Mouse (Mus musculus) embryonic facial prominence, embryonic 14.5 days (tissue): ENCODE results near the gene Gpr161. TPM values are rescaled to one million over a fixed set of nuclear protein-coding genes. Genes with fewer than 3 reads are reported as not detected.
"Not testable (repeated sequence)": the region's sequence is repeated elsewhere in the genome, so short reads cannot be mapped to it uniquely, and the experiment has no call there.

Source experiments
- ATAC-seq: fragments of 200-750 bp; cut with Nextera tagmentation; 2 replicates; pipeline ENCODE4 v1.8.0; 2017; ENCODE audit warnings: low read depth, moderate number of reproducible peaks, moderate TSS enrichment
- DNase-seq: peaks from one replicate; pipeline ENCODE4 v3.0.0-alpha.2; 2015; ENCODE audit warnings: low spot score
- H3K27ac ChIP-seq: fragments of 300-500 bp; sonication (generic); replicated peaks from 2 replicates; pipeline ENCODE4 v1.5.1; 2014; ENCODE audit warnings: low read depth, mild to moderate bottlenecking, low read length, moderate library complexity
- H3K27me3 ChIP-seq: fragments of 300-500 bp; sonication (generic); replicated peaks from 2 replicates; pipeline ENCODE4 v1.6.1; 2014; ENCODE audit warnings: low read length; ENCODE audit not compliant: control insufficient read depth, insufficient read depth
- H3K36me3 ChIP-seq: fragments of 300-500 bp; sonication (generic); 2 replicates; pipeline ENCODE4 v1.6.1; 2014; ENCODE audit warnings: low read length, mixed read lengths; ENCODE audit not compliant: control insufficient read depth, insufficient read depth
- H3K4me1 ChIP-seq: fragments of 300-500 bp; sonication (generic); 2 replicates; pipeline ENCODE4 v1.6.1; 2014; ENCODE audit warnings: antibody characterized with exemption, low read length; ENCODE audit not compliant: control insufficient read depth, insufficient read depth
- H3K4me2 ChIP-seq: fragments of 300-500 bp; sonication (generic); 2 replicates; pipeline ENCODE4 v1.6.1; 2014; ENCODE audit warnings: low read depth, mild to moderate bottlenecking, low read length, moderate library complexity, mixed read lengths
- H3K4me3 ChIP-seq: fragments of 300-500 bp; sonication (generic); 2 replicates; pipeline ENCODE4 v1.5.1; 2014; ENCODE audit warnings: low read depth, mild to moderate bottlenecking, low read length
- H3K9ac ChIP-seq: fragments of 300-500 bp; sonication (generic); 2 replicates; pipeline ENCODE4 v1.6.1; 2014; ENCODE audit warnings: low read depth, mild to moderate bottlenecking, low read length, moderate library complexity, mixed read lengths
- H3K9me3 ChIP-seq: fragments of 300-500 bp; sonication (generic); 2 replicates; pipeline ENCODE4 v1.6.1; 2016; ENCODE audit warnings: low read length; ENCODE audit not compliant: control insufficient read depth
- WGBS: fragments of 180-500 bp; shearing (Covaris S2); extraction: QIAGEN DNeasy Blood & Tissue Kit; methylation state at CpG from one replicate; pipeline ENCODE4 v1.1.7; 2014; 5-methylcytosine and 5-hydroxymethylcytosine counted together
- polyA plus RNA-seq: library from polyadenylated mRNA; unstranded; fragments of >200 nt; fragmentation: Nextera tagmentation; extraction: Ambion mirVana; gene quantifications from 2 replicates; pipeline ENCODE4 v1.2.1, GENCODE M21; 2014

The Gpr161 gene
- polyA plus RNA-seq, 1 experiment from 2014 or later: 1.2 TPM

GRCm38 (mm10) chr1:165321891-165322290 is 26.3 kb downstream of the Gpr161 start:
- H3K4me2 ChIP-seq: no peak overlapping the region
- whole genome bisulfite sequencing: 79% methylated on average over 7 of the region's 7 CpGs
- no peaks in the 10 kb centered on the region for H3K27me3 ChIP-seq
- H3K27ac ChIP-seq: no peak overlapping the region
- ATAC-seq: no peak
- H3K9ac ChIP-seq: no peak overlapping the region
- no peak overlapping the region for H3K4me3 ChIP-seq
- H3K4me1 ChIP-seq: no peaks in the 10 kb centered on the region
- no peaks in the 10 kb centered on the region for H3K9me3 ChIP-seq
- peaks cover 34% of the 10 kb centered on the region for H3K36me3 ChIP-seq
- DNase-seq: no peak

- Histone ChIP-seq H3K36me3 (peaks cover 34% of the 10 kb centered on the region), H3K27me3 (no peaks in the 10 kb centered on the region), H3K4me1 (no peaks in the 10 kb centered on the region), H3K9me3 (no peaks in the 10 kb centered on the region), H3K9ac (no peak overlapping the region), H3K4me3 (no peak overlapping the region), H3K27ac (no peak overlapping the region), H3K4me2 (no peak overlapping the region)
- ATAC-seq (no peak), DNase-seq (no peak)
- WGBS: 81% methylated on average over 7 of the region's 7 CpGs
These were observed 27.3 kb downstream of the Gpr161 start for GRCm38 (mm10) chr1:165322934-165323333.

- Histone ChIP-seq H3K4me1 (no peaks in the 10 kb centered on the region), H3K9me3 (no peaks in the 10 kb centered on the region), H3K27ac (no peak overlapping the region), H3K9ac (no peak overlapping the region), H3K4me3 (no peak overlapping the region), H3K27me3 (no peaks in the 10 kb centered on the region), H3K36me3 (0 out of 2 replicates have a peak, but pooled peaks cover 8% of the 10 kb centered on the region), H3K4me2 (no peak overlapping the region)
- ATAC-seq (no peak), DNase-seq (no peak)
- WGBS: 50% methylated on average over 2 of the region's 2 CpGs
These were observed 31.8 kb downstream of the Gpr161 start for GRCm38 (mm10) chr1:165327370-165327769.

GRCm38 (mm10) chr1:165327831-165328230 is 32.2 kb downstream of the Gpr161 start:
- WGBS: 52% methylated on average over 5 of the region's 5 CpGs
- no peak overlapping the region for H3K4me2 ChIP-seq
- no peak for ATAC-seq
- H3K9ac ChIP-seq: no peak overlapping the region
- no peak overlapping the region for H3K4me3 ChIP-seq
- H3K9me3 ChIP-seq: no peaks in the 10 kb centered on the region
- H3K36me3 ChIP-seq: peaks cover 8% of the 10 kb centered on the region; the same call in 1 of the 2 replicates
- H3K27me3 ChIP-seq: no peaks in the 10 kb centered on the region
- no peak for DNase-seq
- H3K27ac ChIP-seq: no peak overlapping the region
- no peaks in the 10 kb centered on the region for H3K4me1 ChIP-seq

- ATAC-seq, H3K4me1 ChIP-seq, H3K27me3 ChIP-seq: not testable (repeated sequence)
These were observed 33.0 kb downstream of the Gpr161 start for GRCm38 (mm10) chr1:165328384-165329289.

GRCm38 (mm10) chr1:165330859-165331258 is 35.3 kb downstream of the Gpr161 start:
- Histone ChIP-seq H3K9ac (no peak overlapping the region), H3K27ac (no peak overlapping the region), H3K4me3 (no peak overlapping the region), H3K9me3 (no peaks in the 10 kb centered on the region), H3K4me2 (no peak overlapping the region), H3K4me1 (no peaks in the 10 kb centered on the region), H3K27me3 (no peaks in the 10 kb centered on the region), H3K36me3 (peaks cover 6% of the 10 kb centered on the region; the same call in 1 of the 2 replicates)
- DNase-seq (no peak), ATAC-seq (no peak)

More at GRCm38 (mm10) chr1:165328384-165329289, 33.0 kb downstream of the Gpr161 start:
- H3K9ac ChIP-seq, H3K36me3 ChIP-seq, DNase-seq, H3K4me2 ChIP-seq, H3K4me3 ChIP-seq, H3K27ac ChIP-seq, H3K9me3 ChIP-seq: not testable (repeated sequence)
- 91% methylated on average over 17 of the region's 17 CpGs for WGBS

GRCm38 (mm10) chr1:165332797-165333196 is 37.2 kb downstream of the Gpr161 start:
- Histone ChIP-seq H3K4me1 (no peaks in the 10 kb centered on the region), H3K4me2 (no peak overlapping the region), H3K9me3 (no peaks in the 10 kb centered on the region), H3K27me3 (no peaks in the 10 kb centered on the region), H3K36me3 (peaks cover 10% of the 10 kb centered on the region), H3K9ac (no peak overlapping the region), H3K27ac (no peak overlapping the region), H3K4me3 (no peak overlapping the region)
- ATAC-seq (no peak), DNase-seq (no peak)
- whole genome bisulfite sequencing: 83% methylated on average over 3 of the region's 3 CpGs

- H3K4me1 ChIP-seq: no peaks in the 10 kb centered on the region
- no peak overlapping the region for H3K9ac ChIP-seq
- 68% methylated on average over 7 of the region's 7 CpGs for WGBS
- peak; percentile 21 for DNase-seq
- H3K9me3 ChIP-seq: no peaks in the 10 kb centered on the region
- H3K4me2 ChIP-seq: no peak overlapping the region
- peak; percentile 79; the same call in 1 of the 2 replicates for ATAC-seq
- no peak overlapping the region for H3K4me3 ChIP-seq
- no peak overlapping the region for H3K27ac ChIP-seq
- peaks cover 10% of the 10 kb centered on the region for H3K36me3 ChIP-seq
- no peaks in the 10 kb centered on the region for H3K27me3 ChIP-seq
These were observed 46.5 kb downstream of the Gpr161 start for GRCm38 (mm10) chr1:165342126-165342525.

GRCm38 (mm10) chr1:165344453-165344852 is 48.9 kb downstream of the Gpr161 start:
- Histone ChIP-seq H3K9ac (no peak overlapping the region), H3K27ac (no peak overlapping the region), H3K4me3 (no peak overlapping the region), H3K4me2 (no peak overlapping the region), H3K36me3 (no peaks in the 10 kb centered on the region), H3K27me3 (no peaks in the 10 kb centered on the region), H3K9me3 (no peaks in the 10 kb centered on the region), H3K4me1 (no peaks in the 10 kb centered on the region)
- DNase-seq (peak; percentile 61), ATAC-seq (peak; percentile 83)
- 40% methylated on average over 4 of the region's 4 CpGs for WGBS
